Mouse (Mus musculus) cerebellum, adult 2 months (tissue): ENCODE data around the gene Dio1. TPM values are rescaled to one million over a fixed set of nuclear protein-coding genes. Genes with fewer than 3 reads are reported as not detected.

Source experiments
- DNase-seq, 2 experiments: peaks; one replicate each; pipeline ENCODE4 v3.0.0; 2021
- H3K27ac ChIP-seq: fragments of 200-500 bp; 2 replicates; pipeline ENCODE4 v1.5.1; 2012; ENCODE audit warnings: low read length, control low read depth, inconsistent platforms; ENCODE audit not compliant: insufficient read depth
- H3K27me3 ChIP-seq: fragments of 200-500 bp; 2 replicates; pipeline ENCODE4 v1.6.1; 2012; ENCODE audit warnings: inconsistent platforms, mild to moderate bottlenecking, low read length, moderate library complexity; ENCODE audit not compliant: control insufficient read depth, insufficient read depth
- H3K4me1 ChIP-seq: fragments of 200-500 bp; 2 replicates; pipeline ENCODE4 v1.6.1; 2011; ENCODE audit warnings: low read length; ENCODE audit not compliant: control insufficient read depth, insufficient read depth
- H3K4me3 ChIP-seq: fragments of 200-500 bp; replicated peaks from 2 replicates; pipeline ENCODE3; 2011; ENCODE audit warnings: mild to moderate bottlenecking, low read depth, low read length, control low read depth; ENCODE audit not compliant: insufficient read depth
- CTCF ChIP-seq: fragments of 200-500 bp; IDR thresholded peaks from 2 replicates; pipeline ENCODE4 v1.5.1; 2011; ENCODE audit warnings: low read depth, mild to moderate bottlenecking, control low read depth, low read length, moderate library complexity, borderline replicate concordance; ENCODE audit not compliant: insufficient read depth
- POLR2A ChIP-seq: fragments of 200-500 bp; IDR thresholded peaks from 2 replicates; pipeline ENCODE4 v1.6.1; 2011; ENCODE audit warnings: low read length, control low read depth, borderline replicate concordance; ENCODE audit not compliant: insufficient read depth
- WGBS: fragments of 180-500 bp; shearing (Covaris S2); methylation state at CpG from one replicate; pipeline ENCODE4 v1.1.7; 2018; 5-methylcytosine and 5-hydroxymethylcytosine counted together
- polyA plus RNA-seq: library from polyadenylated mRNA; depleted of rRNA; stranded (reverse); fragments of >200 nt; gene quantifications from 2 replicates; pipeline ENCODE4 v1.2.3, GENCODE M21; 2012; rRNA removed

The Dio1 gene
- 0.21 and 0.27 TPM in 2 replicates for polyA plus RNA-seq

- 12% methylated on average over 6 of the region's 6 CpGs for whole genome bisulfite sequencing
- TF ChIP-seq CTCF (no peak), POLR2A (no peak)
- no peak within 1 kb of the TSS for H3K27ac ChIP-seq
- H3K27me3 ChIP-seq: no peaks in the 10 kb centered on the region
- peak within 1 kb of the TSS; percentile 2 for H3K4me3 ChIP-seq
- peaks cover 4% of the 10 kb centered on the region; the same call in 1 of the 2 replicates for H3K4me1 ChIP-seq
- peak; percentile 81 to 91 for DNase-seq
These were observed at the start of gene Dio1 for GRCm38 (mm10) chr4:107306966-107307365. Dio1 (minus strand) TSS chr4:107307169.

- Histone ChIP-seq H3K27me3 (no peaks in the 10 kb centered on the region), H3K4me3 (no peak overlapping the region), H3K27ac (no peak overlapping the region), H3K4me1 (no peaks in the 10 kb centered on the region)
- 68% methylated on average over 4 of the region's 4 CpGs for WGBS
- no peak for DNase-seq
- TF ChIP-seq CTCF (no peak), POLR2A (no peak)
These were observed 47.6 kb upstream of the Dio1 start for GRCm38 (mm10) chr4:107354543-107354942.

GRCm38 (mm10) chr4:107354126-107354525, 47.2 kb upstream of the Dio1 start:
- DNase-seq: no peak
- TF ChIP-seq CTCF (no peak), POLR2A (no peak)
- 86% methylated on average over 5 of the region's 5 CpGs for WGBS
- Histone ChIP-seq H3K27ac (no peak overlapping the region), H3K27me3 (no peaks in the 10 kb centered on the region), H3K4me3 (no peak overlapping the region), H3K4me1 (no peaks in the 10 kb centered on the region)

- H3K27me3 ChIP-seq: no peaks in the 10 kb centered on the region
- TF ChIP-seq POLR2A: no peak
- no peak for TF ChIP-seq CTCF
- DNase-seq: no peak
These were observed 46.6 kb upstream of the Dio1 start for GRCm38 (mm10) chr4:107353612-107354011.

GRCm38 (mm10) chr4:107351368-107351767, 44.4 kb upstream of the Dio1 start:
- TF ChIP-seq POLR2A: no peak
- no peak for TF ChIP-seq CTCF
- Histone ChIP-seq H3K4me1 (no peaks in the 10 kb centered on the region), H3K4me3 (no peak overlapping the region), H3K27me3 (no peaks in the 10 kb centered on the region), H3K27ac (no peak overlapping the region)
- DNase-seq: no peak

More at GRCm38 (mm10) chr4:107353612-107354011, 46.6 kb upstream of the Dio1 start:
- 84% methylated on average over 3 of the region's 3 CpGs for WGBS
- Histone ChIP-seq H3K27ac (no peak overlapping the region), H3K4me1 (no peaks in the 10 kb centered on the region), H3K4me3 (no peak overlapping the region)

GRCm38 (mm10) chr4:107349311-107350008, 42.5 kb upstream of the Dio1 start:
- no peak overlapping the region for H3K4me3 ChIP-seq
- H3K27ac ChIP-seq: no peak overlapping the region
- H3K4me1 ChIP-seq: no peaks in the 10 kb centered on the region
- 76% methylated on average over 8 of the region's 8 CpGs for WGBS
- peak; percentile 28 to 37 for DNase-seq
- TF ChIP-seq CTCF: peak; percentile 77
- no peak for TF ChIP-seq POLR2A
- H3K27me3 ChIP-seq: no peaks in the 10 kb centered on the region

GRCm38 (mm10) chr4:107348529-107349310, 41.8 kb upstream of the Dio1 start:
- peak in 1 of 2 experiments; percentile 4 for DNase-seq
- H3K4me3 ChIP-seq: no peak overlapping the region
- H3K27ac ChIP-seq: no peak overlapping the region
- TF ChIP-seq CTCF (no peak), POLR2A (no peak)
- no peaks in the 10 kb centered on the region for H3K27me3 ChIP-seq
- WGBS: 58% methylated on average over 20 of the region's 20 CpGs
- H3K4me1 ChIP-seq: no peaks in the 10 kb centered on the region

- no peaks in the 10 kb centered on the region for H3K27me3 ChIP-seq
- no peak for DNase-seq
- H3K4me1 ChIP-seq: no peaks in the 10 kb centered on the region
- WGBS: 90% methylated on average over 6 of the region's 6 CpGs
- H3K4me3 ChIP-seq: no peak overlapping the region
- H3K27ac ChIP-seq: no peak overlapping the region
- TF ChIP-seq CTCF: no peak
These were observed 40.3 kb upstream of the Dio1 start for GRCm38 (mm10) chr4:107347221-107347620.
